Comparison of ENCODE assay signal across 19 mouse cellular contexts in genomic region chr6:99297535-99297934, GRCm38 (mm10).
DNase-seq lines count a peak whose midpoint lies in the region; ATAC-seq lines count a peak whose summit lies in the region.
"Had no signal": no experiment of that assay in that cellular context is flagged by ENCODE, and none has a peak within 500 bp of the region (broad histone marks: within the 10 kb centered on the region; RNA-seq: fewer than 3 reads in every experiment).

No protein-coding gene starts in this region.

- peak; percentile 36 for DNase-seq in CD4-positive, CD25-positive, alpha-beta regulatory T cell, adult 2 months (ENCODE audit: low read depth, low spot score)
- no peak for DNase-seq in retina, postnatal 1 day
- no peak for DNase-seq in spleen, postnatal 36 days (ENCODE audit: low spot score in 2 of 2)
- DNase-seq: adrenal gland, adult 2 months; adrenal gland, postnatal 10 days; adrenal gland, postnatal 25 days; B cell, adult 2 months; cerebellum, adult 11 months; cerebellum, adult 18-20 months; cerebellum, adult 8-10 months; cerebellum, adult 9-11 months; cerebellum, postnatal 14 days; cerebellum, postnatal 36 days; embryo, embryonic 11 days had no signal

- peak; percentile 55 for ATAC-seq in activated CD4-positive, CD25-positive, alpha-beta regulatory T cell, adult 4 months
- ATAC-seq in inflammation-experienced regulatory T-cells, adult 6 months = peak; percentile 40
- ATAC-seq: forebrain, embryonic 14.5 days; forebrain, embryonic 16.5 days; Patski had no signal
